Mouse (Mus musculus): ENCODE data around the gene Pole2.
"Not testable (repeated sequence)": the region's sequence is repeated elsewhere in the genome, so short reads cannot be mapped to it uniquely, and the experiment has no call there.

Gene Pole2

DNA sequence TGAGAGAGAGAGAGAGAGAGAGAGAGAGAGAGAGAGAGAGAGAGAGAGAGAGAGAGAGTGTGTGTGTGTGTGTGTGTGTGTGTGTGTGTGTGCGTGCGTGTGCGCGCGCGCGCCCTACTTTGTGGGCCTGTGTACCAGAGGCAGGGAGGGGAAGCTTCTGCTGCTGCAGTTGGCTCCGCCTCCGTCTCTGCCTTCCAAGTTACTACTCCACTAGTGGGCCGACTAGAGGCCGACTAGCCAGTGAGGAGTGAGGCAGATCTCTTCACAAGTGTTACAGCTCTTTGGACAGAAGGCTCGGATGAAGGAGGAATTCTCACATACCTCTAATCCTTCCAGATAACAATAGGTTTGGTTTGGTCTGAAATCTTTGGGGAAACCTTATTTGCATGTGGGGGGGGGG lies 48.6 kb downstream of the Pole2 start:
- no peak for DNase-seq (ENCODE audit: low spot score)

- no peak for DNase-seq (ENCODE audit: low spot score)
Observed at GRCm38 (mm10) chr12:69177526-69177925, 50.5 kb downstream of the Pole2 start.

DNA sequence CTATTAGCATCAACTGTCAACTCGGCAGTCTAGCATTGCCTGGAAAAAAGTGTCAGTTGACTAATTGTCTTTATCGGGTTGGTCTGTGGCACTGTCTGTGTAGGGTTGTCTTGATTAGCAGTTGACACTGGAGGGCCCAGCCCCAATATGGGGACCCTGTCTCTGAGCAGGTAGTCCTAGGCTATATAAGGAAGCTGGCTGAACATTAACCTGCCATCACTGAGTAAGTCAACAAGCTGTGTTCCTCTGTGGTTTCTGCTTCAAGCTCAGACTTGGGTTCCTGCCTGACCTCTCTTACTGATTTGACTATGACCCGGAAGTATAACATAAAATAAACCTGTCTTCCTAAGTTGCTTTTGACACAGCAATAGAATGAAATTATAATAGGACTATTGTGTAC lies 52.0 kb downstream of the Pole2 start:
- DNase-seq (ENCODE audit: low spot score), result no peak

DNA sequence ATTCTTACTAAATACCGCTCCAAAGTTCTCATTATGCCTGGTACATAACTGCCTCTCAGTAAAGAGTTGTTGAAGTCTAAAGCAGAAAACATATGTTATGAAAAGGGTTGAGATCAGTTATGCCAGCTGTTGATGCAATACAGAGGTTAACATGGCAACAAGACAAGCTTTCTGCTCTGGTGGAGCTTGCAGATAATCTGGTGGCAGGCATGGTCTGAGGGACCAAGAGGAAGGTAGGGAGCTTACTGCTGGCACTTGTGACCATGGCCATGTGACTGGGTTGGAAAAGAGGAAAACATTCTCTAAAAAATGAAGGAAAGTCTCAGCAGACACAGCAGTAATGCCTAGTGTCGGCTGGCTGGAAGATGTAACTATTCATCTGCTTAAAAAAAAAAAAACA lies 56.7 kb downstream of the Pole2 start:
- DNase-seq (ENCODE audit: low spot score), result no peak

DNA sequence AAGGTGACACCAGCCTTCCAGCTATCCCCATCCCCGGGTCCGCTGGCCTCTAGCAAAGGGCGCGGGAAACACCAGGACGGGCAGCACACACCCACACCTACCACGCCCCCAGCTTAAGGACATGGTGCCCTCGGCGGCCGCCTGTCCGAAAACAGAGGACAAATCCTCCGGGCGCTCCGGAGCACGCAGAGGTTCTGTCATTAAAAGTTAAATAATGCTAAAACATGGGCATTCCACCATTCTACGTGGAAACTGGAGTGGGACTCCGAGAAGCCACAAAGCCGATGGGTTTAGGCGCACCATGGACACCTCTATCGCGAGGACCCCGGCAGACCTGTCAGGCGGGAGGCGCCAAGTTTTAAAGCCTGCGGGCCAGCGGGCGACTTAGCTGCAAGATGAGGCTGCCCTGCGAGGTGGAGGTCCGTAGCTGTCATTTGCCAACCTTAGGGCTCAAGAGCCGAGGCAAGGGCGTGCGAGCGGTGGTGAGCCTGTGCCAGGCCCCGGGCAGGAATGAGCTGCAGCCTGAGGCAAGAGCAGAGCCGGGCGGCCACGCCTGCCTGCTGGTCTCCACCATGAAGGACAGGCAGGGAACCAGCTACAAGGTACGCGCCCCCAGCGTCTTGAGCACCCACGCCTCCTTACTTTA lies 59.4 kb downstream of the Pole2 start, which contains the start of gene Lrr1:
Gene Lrr1 (plus strand): TSS at position 354 of the 646 bp plus-strand sequence.
- DNase-seq (ENCODE audit: low spot score), result peak; percentile 84

- no peak for DNase-seq (ENCODE audit: low spot score)
Observed at GRCm38 (mm10) chr12:69167656-69168460, 60.1 kb downstream of the Pole2 start.

- DNase-seq (ENCODE audit: low spot score), result not testable (repeated sequence)
Observed at GRCm38 (mm10) chr12:69166861-69167581, 61.0 kb downstream of the Pole2 start.

DNA sequence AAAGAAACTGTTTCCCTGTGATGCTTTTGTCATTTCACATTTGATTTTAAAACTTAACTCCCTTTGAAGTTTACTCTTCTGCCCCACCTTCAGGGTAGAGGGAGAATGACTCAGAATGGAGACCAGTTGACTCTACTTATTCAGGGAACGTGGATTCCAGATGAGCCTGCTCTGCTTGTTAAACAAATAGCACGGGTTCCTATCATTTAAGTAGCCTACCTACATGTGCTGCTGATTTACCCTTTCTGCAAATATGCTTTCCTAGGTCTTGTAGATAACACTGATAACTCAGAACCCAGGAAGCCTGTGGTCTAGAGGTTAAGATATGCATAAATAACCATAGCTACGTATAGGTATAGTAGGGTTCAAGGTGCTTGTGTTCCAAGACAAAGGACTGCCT lies 63.1 kb downstream of the Pole2 start:
- DNase-seq (ENCODE audit: low spot score), result peak; percentile 22

DNA sequence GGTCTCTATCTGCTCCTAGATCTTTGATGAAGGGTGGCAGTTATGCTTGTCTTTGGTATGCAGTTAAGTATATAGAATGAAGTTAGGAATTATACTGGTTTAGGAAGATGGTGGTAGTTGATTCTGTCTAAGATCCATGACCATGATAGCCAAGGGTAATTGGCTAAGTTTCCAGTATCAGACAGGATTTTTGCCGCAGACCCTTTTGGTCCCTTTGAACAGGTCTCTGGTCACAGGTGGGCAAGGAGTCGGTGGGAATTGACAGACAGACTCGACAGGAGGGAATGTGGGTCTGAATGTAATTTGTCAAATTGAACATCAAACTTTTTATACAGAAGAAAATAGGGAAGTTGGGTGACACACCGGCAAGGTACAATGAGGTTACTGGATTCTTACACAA lies 64.4 kb downstream of the Pole2 start:
- DNase-seq (ENCODE audit: low spot score), result not testable (repeated sequence)

DNA sequence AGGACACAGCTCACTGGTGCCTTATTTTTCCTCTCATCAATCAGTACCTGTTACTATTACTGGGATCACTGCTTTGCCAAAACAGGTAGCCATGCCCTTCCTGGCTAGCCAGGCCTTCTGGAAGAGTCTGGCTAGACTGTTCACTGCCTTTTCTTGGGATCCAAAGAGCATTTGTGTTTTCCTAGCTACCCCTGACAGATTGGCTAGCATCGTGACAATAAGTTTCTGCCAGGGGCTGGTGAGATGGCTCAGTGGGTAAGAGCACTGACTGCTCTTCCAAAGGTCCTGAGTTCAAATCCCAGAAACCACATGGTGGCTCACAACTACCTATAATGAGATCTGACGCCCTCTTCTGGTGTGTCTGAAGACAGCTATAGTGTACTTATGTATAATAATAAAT lies 67.3 kb downstream of the Pole2 start:
- not testable (repeated sequence) for DNase-seq (ENCODE audit: low spot score)

- DNase-seq (ENCODE audit: low spot score), result no peak
Observed at GRCm38 (mm10) chr12:69159578-69159940, 68.4 kb downstream of the Pole2 start.

DNA sequence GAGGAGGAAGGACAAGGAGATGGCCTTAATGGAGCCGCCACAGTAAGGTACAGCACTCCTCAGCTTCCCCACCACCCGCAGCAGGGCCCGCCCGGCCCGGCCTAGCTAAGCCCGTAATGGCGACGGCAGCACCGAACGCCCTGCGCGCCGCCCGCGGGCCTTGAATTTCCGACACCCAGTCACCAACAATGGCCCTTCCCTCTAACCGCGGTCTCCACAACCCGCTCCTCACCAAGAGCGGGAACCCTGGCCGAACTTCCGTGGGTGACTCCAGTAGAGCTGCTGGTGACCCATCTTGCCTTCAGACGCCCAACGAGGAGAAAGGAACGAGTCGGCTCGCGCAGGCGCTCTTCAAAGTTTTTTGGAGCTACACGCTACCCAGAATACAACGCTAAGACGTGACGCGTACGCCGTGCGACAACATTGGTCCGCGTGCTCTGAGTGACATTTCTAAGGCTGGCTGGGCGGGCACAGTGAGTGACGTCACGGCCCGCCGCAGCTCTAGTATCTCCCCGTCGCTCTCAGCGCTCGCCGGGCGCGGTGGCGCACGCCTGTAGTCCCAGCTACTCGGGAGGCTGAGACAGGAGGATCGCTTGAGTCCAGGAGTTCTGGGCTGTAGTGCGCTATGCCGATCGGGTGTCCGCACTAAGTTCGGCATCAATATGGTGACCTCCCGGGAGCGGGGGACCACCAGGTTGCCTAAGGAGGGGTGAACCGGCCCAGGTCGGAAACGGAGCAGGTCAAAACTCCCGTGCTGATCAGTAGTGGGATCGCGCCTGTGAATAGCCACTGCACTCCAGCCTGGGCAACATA lies 69.0 kb downstream of the Pole2 start, which contains the start of gene Rps29:
Gene Rps29 (minus strand): TSS at position 422 of the 813 bp plus-strand sequence.
- peak; percentile 96 for DNase-seq (ENCODE audit: low spot score)

DNA sequence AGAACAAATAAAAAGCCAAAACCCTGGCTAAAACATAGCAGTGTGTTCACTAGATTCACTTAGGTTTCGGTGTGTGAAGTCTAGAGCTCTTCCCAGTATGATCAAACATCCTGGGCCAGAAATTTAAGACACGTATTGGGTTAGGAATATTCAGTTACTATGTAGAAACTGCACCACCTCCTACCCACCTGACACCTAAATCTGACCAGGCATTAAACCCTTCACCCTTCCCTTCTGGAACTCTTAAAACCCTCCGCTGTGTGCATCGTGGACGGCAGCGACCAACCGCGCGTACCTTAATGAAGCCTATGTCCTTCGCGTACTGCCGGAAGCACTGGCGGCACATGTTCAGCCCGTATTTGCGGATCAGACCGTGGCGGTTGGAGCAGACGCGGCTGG lies 69.6 kb downstream of the Pole2 start:
- no peak for DNase-seq (ENCODE audit: low spot score)

- DNase-seq (ENCODE audit: low spot score), result no peak
Observed at GRCm38 (mm10) chr12:69157107-69157506, 70.9 kb downstream of the Pole2 start.

DNA sequence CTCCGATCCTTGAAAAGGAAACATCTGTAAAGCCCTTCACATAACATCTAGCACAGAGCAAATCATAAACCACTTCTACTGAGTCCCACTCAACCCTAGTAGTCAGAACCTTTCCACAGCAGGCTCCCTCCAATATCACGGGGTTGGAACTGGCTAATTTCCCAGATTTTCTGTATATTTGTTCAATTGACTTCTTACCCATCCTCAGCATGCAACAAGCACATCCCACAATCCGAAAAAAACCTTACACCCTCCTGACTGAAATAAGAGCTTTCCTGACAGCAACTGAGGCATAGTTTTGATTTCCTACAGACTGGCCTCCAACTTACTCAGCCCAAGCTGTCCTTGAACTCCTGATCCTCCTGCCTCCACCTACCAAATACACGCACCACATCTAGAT lies 71.6 kb downstream of the Pole2 start:
- no peak for DNase-seq (ENCODE audit: low spot score)

DNA sequence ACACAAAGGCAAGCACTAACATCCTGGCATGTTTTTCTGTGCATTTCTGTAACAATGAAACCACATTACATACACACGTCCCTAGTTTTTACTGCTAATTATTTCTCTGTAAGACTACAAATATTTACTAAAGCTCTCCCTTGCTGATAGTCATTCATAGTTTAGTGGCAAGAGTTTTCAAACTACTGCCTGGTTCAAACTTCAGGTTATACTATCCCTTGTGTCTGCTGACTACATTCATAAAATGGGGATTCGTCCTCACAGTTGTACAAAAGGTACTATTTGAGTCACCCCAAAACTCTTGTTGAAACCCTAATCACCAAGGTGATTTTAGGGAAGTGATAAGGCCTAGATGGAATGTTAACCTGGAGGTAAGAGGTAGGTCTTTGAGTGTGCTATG lies 72.1 kb downstream of the Pole2 start:
- DNase-seq (ENCODE audit: low spot score), result no peak
